Mouse (Mus musculus) erythroid progenitor cell, adult 5-6 weeks (primary cell): ENCODE measurements around the gene Dpp8. TPM values are rescaled to one million over a fixed set of nuclear protein-coding genes. Genes with fewer than 3 reads are reported as not detected.
"Not testable (repeated sequence)": the region's sequence is repeated elsewhere in the genome, so short reads cannot be mapped to it uniquely, and the experiment has no call there.

ENCODE experiments used
- ATAC-seq: replicated peaks from 2 replicates; pipeline ENCODE4 v1.8.0; 2016; ENCODE audit warnings: moderate number of reproducible peaks, mild to moderate bottlenecking, moderate TSS enrichment, inconsistent platforms; ENCODE audit not compliant: poor library complexity, low FRiP score, severe bottlenecking
- total RNA-seq, 2 experiments: library from RNA; stranded (forward) in 1 of 2; stranded (reverse) in 1 of 2; fragments of 150-400 nt in 1 of 2; fragments of 186-747, 209-891 nt in 1 of 2; gene quantifications; 2 replicates each; pipeline versions ENCODE4 v1.2.3 to v1.2.4; 2015 to 2017; ENCODE audit warnings: low replicate concordance in 2 of 2

The Dpp8 gene
- total RNA-seq (2015; ENCODE audit: low replicate concordance) (70.3 and 82.6 TPM in 2 replicates), total RNA-seq (2017; ENCODE audit: low replicate concordance) (110 and 113 TPM in 2 replicates)

- ATAC-seq: peak; percentile 96
These were observed at the start of gene Dpp8 for GRCm38 (mm10) chr9:65032269-65033108. TSS of gene Dpp8 (plus strand) at chr9:65032414.

GRCm38 (mm10) chr9:64985037-64985794, 47.0 kb upstream of the Dpp8 start:
- ATAC-seq: peak; percentile 62; the same call in 1 of the 2 replicates

GRCm38 (mm10) chr9:64985807-64986206, 46.4 kb upstream of the Dpp8 start:
- ATAC-seq: no peak

GRCm38 (mm10) chr9:64987651-64988050, 44.6 kb upstream of the Dpp8 start:
- no peak for ATAC-seq

- ATAC-seq: no peak
These were observed 43.8 kb upstream of the Dpp8 start for GRCm38 (mm10) chr9:64988443-64988842.

- no peak for ATAC-seq
These were observed 41.9 kb upstream of the Dpp8 start for GRCm38 (mm10) chr9:64990291-64990690.

GRCm38 (mm10) chr9:64995464-64995863, 36.8 kb upstream of the Dpp8 start:
- ATAC-seq: not testable (repeated sequence)

- no peak for ATAC-seq
These were observed 30.7 kb upstream of the Dpp8 start for GRCm38 (mm10) chr9:65001481-65001880.

- ATAC-seq: no peak
These were observed 26.5 kb upstream of the Dpp8 start for GRCm38 (mm10) chr9:65005737-65006136.

- ATAC-seq: no peak
These were observed 21.6 kb upstream of the Dpp8 start for GRCm38 (mm10) chr9:65010632-65011031.

- ATAC-seq: peak; percentile 61; the same call in 1 of the 2 replicates
These were observed 20.9 kb upstream of the Dpp8 start for GRCm38 (mm10) chr9:65011304-65011703.

GRCm38 (mm10) chr9:65015461-65016222, 16.6 kb upstream of the Dpp8 start:
- ATAC-seq: no peak

- ATAC-seq: no peak
These were observed 15.8 kb upstream of the Dpp8 start for GRCm38 (mm10) chr9:65016241-65016977.

GRCm38 (mm10) chr9:65016978-65017827, 15.0 kb upstream of the Dpp8 start:
- ATAC-seq: no peak

GRCm38 (mm10) chr9:65017896-65018295, 14.3 kb upstream of the Dpp8 start:
- ATAC-seq: no peak

GRCm38 (mm10) chr9:65018588-65019121, 13.6 kb upstream of the Dpp8 start:
- peak; percentile 28 for ATAC-seq

GRCm38 (mm10) chr9:65019146-65019545, 13.1 kb upstream of the Dpp8 start:
- ATAC-seq: no peak

- ATAC-seq: no peak
These were observed 12.1 kb upstream of the Dpp8 start for GRCm38 (mm10) chr9:65020128-65020527.
